Mouse (Mus musculus) c-Kit-negative CD71-positive TER-119-positive erythroid progenitor cells, embryonic 14.5 days (primary cell): ENCODE results near the gene Ccpg1os.

ENCODE experiments used
- DNase-seq: peaks from one replicate; pipeline ENCODE4 v3.0.0-alpha.2; 2013; ENCODE audit warnings: low read depth, low spot score

Gene Ccpg1os

GRCm38 (mm10) chr9:72985250-72986220, at the start of gene Ccpg1os, which contains the start of gene Ccpg1:
Gene Ccpg1os, minus strand, starts transcription at chr9:72985382.
Gene Ccpg1, plus strand, starts transcription at chr9:72985429.
- DNase-seq, result peak; percentile 87

- DNase-seq, result no peak
Measured at GRCm38 (mm10) chr9:73033406-73033805, 48.2 kb upstream of the Ccpg1os start.

DNA sequence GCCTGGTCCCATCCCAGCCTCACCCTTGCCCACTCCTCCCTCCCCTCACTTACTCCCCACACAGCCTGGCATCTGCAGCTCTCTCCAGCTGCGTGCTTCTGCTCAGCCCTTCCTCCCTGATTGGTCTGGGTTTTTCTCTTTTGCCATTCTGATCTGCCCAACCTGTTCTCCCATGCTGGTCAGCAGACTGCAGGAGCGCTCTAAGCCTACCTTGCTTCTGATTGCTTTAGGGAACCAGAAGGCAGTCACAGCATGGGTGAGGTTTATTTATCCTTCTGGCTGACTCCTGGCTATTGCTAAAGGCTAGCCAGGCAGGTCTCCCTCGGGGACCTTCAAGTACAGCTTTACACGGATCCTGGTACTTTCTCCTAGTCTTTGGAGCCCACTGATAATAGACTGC, 46.2 kb upstream of the Ccpg1os start:
- no peak for DNase-seq

- no peak for DNase-seq
Measured at GRCm38 (mm10) chr9:73030443-73030842, 45.3 kb upstream of the Ccpg1os start.

DNA sequence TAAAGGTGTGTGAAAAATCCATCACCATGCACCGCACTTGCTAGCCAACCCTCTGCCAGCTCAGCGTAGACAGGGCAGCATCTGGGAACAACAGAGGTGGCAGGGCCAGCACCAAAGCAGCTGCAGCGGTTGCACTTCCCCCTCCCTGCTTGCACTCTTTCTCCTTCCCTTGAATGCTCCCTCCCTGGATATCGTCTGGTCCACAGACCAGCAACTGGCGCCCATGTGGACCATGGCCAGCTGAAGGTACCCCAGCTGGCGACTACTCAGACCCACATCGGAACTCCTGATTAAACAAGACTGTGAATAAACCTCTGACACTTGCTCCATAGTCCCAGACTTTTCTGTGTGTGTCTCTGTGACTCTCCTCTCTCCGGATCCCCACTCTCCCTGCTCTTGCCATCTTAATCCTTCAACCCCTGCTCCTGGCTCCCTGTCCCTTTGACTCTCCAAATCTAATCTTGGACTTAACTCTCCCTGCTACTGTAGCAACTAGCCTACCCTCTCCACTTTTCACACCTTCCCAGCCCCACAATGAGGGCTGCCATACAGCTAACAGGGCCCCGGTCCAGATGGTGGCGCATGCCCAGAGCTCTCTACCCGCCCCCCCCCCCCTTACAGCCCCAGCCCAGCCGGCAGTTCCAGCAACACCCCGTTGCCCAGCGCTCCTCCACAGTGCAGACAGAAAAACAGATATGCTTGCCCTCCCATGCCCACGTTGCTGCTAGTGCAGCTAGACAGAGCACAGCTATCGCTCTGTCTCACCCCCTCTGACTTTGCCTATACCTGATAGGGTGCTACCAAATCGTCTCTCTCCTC, 40.8 kb upstream of the Ccpg1os start:
- DNase-seq, result no peak

DNA sequence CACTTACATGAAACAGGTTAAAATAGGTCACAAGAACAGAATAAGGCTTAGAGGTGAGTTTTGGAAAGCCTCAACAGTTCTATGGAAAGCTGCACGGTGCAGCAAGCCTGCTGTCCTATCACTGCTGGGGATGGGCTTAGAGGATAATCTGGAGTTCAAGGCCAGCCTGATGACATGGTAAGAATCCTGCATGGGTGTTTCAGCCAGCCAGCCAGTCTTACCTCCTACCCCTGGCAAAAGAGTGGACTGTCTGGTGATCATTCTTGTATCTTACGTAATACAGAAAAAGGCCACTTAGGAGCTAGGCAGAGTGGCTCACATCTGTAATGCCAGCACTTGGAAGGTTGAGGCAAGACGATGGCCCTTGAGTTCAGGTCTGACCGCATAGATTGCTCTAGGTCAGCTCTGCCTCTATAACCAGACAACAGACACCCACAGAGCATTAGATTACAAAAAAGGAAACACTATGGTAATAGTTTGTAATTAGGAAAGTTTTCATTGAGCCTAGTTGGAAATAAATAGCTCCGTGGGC, 35.5 kb upstream of the Ccpg1os start:
- DNase-seq, result no peak

DNA sequence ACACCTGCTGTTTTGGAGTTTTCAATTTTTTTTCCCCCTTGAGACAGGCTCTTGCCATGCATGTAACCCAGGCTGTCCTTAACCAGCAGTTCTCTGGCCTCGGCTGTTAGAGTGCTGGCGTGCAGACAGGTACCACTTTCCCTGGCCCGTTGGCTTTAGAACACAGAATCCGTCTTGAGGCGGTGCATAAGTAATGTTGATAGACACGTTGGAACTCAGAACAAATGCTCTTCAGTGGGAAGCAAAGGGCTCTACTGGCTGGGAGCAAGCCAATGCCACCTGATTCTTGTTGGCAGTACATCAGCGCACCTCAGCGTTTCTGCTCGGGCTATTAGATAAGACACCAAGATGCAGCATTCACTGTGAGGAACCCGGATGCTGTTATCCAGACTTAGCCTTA, 34.7 kb upstream of the Ccpg1os start:
- DNase-seq, result no peak

DNA sequence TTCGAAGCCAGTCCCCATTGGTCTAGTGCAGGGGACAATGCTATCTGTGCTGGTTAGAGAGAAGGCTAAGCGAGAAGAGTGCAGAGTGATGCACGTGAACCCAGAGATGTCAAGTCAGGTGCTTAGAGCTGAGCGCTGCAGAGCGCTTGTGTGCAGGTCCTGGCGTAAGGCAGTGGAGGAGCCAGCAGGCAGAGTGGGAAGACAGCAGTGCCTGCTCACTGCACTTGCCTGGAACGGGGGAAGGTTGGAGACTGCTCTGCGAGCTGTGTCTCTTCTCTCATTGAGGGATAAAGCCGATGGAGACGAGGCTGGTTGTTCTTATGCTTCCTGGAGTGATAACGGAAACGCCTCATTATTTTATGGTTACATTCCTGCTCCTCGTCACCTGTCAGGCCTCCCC, 29.5 kb upstream of the Ccpg1os start:
- no peak for DNase-seq

DNA sequence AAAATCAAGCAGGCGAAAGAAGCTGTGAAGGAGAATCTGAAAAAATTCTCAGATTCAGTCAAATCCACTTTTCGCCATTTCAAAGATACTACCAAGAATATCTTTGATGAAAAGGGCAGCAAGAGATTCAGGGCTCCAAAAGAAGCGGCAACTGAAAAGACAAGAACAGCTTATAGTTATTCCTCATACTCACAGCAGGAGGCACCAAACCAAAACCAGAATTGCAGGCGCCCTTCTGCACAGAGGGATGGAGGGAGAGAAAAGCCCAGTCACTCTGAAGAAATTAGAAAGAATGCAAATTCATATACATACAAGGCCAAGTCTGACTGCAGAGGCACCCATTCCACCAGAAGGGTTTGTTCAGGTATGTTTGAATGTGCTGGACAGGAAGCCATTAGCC, 27.4 kb upstream of the Ccpg1os start:
- DNase-seq, result no peak

DNA sequence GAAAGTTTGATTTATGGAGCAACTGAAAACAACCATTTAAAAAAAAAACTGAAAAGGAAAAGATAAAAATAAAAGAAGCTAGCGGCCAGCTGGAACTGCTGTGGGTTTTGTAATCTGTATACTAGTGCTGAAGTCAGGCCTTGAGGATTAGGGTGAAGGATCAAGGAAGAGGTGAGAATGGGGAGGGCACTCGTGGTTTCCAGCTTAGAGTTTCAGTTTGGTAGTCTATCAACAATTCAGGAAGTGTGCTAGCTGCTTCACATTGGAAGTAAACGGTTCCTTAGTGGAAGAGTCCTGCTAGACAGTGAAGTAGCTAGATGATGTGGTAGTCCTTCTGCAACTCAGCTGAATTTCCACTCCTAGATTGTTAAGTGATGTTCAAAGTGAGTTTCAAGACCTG, 23.2 kb upstream of the Ccpg1os start:
- no peak for DNase-seq

DNA sequence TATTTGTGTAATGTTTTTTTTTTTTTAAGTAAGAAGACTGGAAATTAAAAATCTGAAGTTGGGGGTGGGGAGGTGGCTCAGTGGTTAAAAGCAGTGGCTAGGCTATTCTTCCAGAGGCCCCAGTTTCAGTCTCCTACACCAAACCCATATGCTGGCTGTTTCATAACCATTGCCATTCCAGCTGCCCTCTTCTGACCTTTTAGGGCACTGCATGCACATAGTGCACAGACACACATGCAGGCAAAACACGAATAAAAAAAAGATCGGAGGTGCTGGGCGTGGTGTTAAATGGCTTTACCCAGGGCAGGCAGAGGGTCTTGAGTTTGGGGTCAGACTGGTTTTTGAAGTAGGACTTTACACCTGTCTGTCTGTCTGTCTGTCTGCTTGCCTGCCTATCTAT, 21.0 kb upstream of the Ccpg1os start:
- no peak for DNase-seq

DNA sequence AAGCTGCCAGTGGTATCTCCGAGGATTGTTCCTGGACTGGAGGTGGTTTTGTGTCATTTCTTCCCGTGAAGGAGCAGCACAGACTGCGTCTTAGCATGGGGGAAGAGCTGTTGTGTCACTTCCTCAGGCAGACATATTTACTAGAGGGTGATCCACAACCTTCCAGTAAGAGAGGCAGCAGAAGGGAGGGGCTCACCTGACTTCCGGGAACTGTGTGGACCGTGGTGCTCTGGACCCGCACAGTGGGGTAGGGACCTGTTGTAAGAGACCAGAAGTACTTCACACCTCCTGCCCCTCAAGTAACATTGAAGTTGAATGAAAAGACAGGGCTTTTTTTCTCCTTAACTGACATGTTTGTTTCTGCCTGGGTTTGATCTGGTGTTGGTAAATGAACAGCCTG, 19.9 kb upstream of the Ccpg1os start:
- DNase-seq, result no peak

DNA sequence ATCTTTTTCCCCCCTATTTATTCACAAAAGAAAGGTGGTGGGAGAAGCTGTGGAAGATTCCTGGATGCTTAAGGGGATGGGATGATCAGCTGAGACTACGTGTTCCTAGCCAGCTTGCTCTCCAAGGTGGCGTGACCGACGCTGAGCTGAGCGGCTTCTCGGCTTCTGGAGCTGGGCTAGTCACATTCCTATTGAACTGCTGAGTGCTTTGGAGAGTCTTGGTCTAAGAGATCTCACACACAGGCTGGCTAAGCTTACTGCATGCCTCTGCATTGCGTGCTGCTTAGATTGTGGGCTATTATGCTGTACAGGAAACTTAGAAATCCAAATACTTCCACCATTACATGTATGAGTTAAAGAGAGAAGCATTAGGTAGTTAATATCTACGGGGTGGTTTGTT, 18.9 kb upstream of the Ccpg1os start:
- no peak for DNase-seq

DNA sequence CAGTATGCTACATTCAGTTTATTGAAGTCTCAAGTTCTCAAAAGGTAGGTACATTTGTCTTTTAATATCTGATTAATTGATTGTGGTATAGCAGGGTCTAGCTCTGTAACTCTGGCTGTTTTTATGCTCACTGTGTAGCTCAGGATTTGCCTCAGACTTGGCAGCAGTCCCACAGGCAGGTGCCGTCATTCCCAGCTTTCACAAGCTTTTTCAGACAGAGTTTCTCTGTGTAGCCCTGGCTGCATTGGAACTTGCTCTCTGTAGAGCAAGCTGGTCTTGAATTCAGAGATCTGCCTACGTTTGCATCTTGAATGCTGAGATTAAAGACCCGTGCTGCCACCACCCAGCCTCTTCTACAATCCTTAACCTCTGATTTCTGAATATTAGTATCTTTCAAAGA, 17.0 kb upstream of the Ccpg1os start:
- no peak for DNase-seq

GRCm38 (mm10) chr9:73001314-73002011, 16.3 kb upstream of the Ccpg1os start:
- DNase-seq, result no peak

GRCm38 (mm10) chr9:73000487-73000886, 15.3 kb upstream of the Ccpg1os start:
- DNase-seq, result no peak

- no peak for DNase-seq
Measured at GRCm38 (mm10) chr9:72996806-72997205, 11.6 kb upstream of the Ccpg1os start.

GRCm38 (mm10) chr9:72996167-72996566, 11.0 kb upstream of the Ccpg1os start:
- no peak for DNase-seq

- DNase-seq, result no peak
Measured at GRCm38 (mm10) chr9:72992576-72992975, 7.4 kb upstream of the Ccpg1os start.

DNA sequence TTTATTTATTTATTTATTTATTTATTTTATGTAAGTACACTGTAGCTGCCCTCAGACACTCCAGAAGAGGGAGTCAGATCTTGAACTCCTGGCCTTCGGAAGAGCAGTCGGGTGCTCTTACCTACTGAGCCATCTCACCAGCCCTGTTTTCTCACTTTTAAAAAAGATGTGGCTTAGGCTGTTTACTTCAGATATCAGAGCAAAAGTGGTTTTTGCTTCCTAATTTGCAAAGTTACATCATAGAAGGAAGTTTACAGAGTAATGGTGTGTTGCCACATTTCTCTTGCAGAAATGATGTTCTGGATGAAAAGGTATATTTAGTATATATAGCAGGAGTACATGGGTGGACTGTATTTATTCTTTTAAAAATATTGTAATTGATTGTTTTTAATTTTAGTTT, 6.2 kb upstream of the Ccpg1os start:
- DNase-seq, result no peak

- no peak for DNase-seq
Measured at GRCm38 (mm10) chr9:72988706-72989105, 3.5 kb upstream of the Ccpg1os start.

- no peak for DNase-seq
Measured at GRCm38 (mm10) chr9:72987703-72988102, 2.5 kb upstream of the Ccpg1os start.
